Mouse (Mus musculus): ENCODE measurements around the gene Cbr2. TPM values are rescaled to one million over a fixed set of nuclear protein-coding genes. Genes with fewer than 3 reads are reported as not detected.
"Not testable (repeated sequence)": the region's sequence is repeated elsewhere in the genome, so short reads cannot be mapped to it uniquely, and the experiment has no call there.

Gene Cbr2
- polyA plus RNA-seq, 1 experiment from 2014 or later, result 2.1 TPM

DNA sequence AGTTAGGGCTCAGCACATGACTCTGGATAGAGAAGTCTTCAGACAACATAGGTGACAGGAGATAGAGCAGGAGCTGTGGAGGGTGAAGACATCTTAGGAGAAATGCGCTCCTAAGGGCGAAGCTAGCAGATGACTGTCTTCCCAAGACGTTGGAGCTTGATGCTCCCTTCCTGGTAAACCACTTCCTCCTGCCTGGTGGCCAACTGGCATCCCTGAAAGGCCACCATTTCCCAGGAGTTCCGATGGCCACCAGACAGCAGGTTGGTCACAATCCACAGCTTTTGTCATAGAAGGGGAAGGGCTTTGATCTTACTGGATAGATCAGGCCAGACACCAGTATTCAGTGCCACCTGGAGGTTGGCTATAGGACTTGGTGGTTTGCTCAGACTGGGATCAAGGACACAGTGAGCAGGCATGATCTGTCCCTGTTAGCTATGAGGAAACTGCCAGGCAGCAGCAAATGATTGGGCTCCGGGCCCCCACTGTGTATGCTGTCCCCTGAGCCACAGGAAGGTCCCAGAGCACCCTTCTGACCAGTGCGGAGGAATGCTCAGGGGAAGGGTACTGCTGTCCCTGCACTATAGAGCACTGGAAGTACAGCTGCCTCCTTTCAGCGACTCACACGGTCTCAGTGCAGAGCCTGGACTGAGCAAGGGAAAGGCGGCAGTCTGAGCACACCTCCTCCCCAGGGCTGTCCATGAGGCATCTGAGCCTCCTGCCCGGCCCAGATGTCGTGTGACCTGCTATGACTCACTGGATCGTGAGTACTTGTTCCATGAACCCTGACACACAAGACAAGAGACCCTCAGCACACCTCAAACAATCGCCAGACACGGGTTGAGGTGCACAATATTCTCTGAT, 30.1 kb upstream of the Cbr2 start:
- Histone ChIP-seq H3K27ac (no peak overlapping the region), H3K9me3 (peaks cover 30% of the 10 kb centered on the region), H3K4me1 (replicated peaks) (peaks cover 3% of the 10 kb centered on the region; the same call in 1 of the 2 replicates), H3K36me3 (no peaks in the 10 kb centered on the region), H3K27me3 (ENCODE audit: insufficient read depth, poor library complexity, severe bottlenecking) (peaks cover 29% of the 10 kb centered on the region), H3K4me3 (no peak overlapping the region)
- WGBS, result 73% methylated on average over 14 of the region's 14 CpGs
- DNase-seq (ENCODE audit: low spot score), result no peak

DNA sequence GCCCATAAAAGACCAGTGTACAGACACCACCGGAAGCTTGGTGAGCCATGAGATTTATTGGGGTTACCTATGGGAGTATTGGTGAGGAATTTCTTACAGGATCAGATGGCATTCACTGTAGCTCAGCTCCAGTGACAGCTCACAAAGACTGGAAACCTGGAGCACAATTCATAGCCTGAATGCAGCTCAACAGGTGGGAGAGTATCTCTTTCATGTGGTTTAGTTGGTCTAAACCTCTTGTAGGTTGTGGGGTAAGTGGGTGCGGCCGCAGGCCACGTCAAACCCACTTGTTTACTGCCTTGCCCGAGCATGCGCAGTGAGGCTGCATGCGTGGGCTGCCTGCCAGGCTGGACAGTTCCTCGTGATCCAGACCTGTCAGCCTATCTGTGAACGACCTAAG, 28.3 kb upstream of the Cbr2 start:
- Histone ChIP-seq H3K4me3 (no peak overlapping the region), H3K9me3 (peaks cover 34% of the 10 kb centered on the region), H3K4me1 (replicated peaks) (peaks cover 3% of the 10 kb centered on the region; the same call in 1 of the 2 replicates), H3K36me3 (no peaks in the 10 kb centered on the region), H3K27ac (no peak overlapping the region), H3K27me3 (ENCODE audit: insufficient read depth, poor library complexity, severe bottlenecking) (peaks cover 26% of the 10 kb centered on the region)
- 93% methylated on average over 9 of the region's 9 CpGs for WGBS
- DNase-seq (ENCODE audit: low spot score), result no peak

DNA sequence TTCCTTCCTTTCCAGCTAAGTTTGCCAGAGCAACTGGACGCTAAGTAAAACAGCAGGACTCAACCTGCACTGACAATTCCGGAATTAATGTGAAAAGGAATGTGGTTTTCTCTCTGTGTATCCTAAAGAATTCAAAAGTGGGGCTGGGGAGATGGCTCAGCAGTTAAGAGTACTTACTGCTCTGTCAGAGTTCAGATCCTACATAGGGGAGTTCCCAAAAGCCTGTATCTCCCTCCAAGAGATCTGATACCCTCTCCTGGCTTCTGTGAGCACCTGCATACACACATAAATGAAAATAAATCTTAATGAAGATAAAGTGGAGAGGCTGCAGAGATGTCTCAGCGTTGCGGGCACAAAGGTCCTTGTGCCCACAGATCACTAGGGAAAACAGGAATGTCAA, 19.7 kb upstream of the Cbr2 start:
- Histone ChIP-seq H3K4me3 (no peak overlapping the region), H3K36me3 (no peaks in the 10 kb centered on the region)
- no peak for DNase-seq (ENCODE audit: low spot score)

DNA sequence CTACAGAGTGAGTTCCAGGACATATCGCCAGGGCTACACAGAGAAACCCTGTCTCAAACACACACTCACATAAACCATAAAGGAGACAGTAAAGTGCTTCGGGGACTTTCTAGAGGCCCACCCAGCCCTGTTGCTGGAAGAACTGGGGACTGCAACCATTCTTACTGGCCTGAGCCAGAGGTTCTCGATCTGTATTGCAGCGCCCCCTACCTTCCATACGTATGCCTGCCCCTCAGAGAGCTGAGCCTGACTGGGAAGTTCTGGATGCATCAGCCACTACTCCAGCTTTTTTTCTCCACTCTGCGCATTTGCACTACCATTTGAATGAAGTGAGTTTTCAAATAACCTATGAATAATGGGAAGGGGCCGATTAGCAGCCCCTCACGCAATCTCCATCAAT, 17.5 kb upstream of the Cbr2 start:
- Histone ChIP-seq H3K4me3 (no peak overlapping the region), H3K4me1 (replicated peaks) (no peaks in the 10 kb centered on the region), H3K27me3 (ENCODE audit: insufficient read depth, poor library complexity, severe bottlenecking) (no peaks in the 10 kb centered on the region), H3K36me3 (no peaks in the 10 kb centered on the region), H3K27ac (no peak overlapping the region), H3K9me3 (no peaks in the 10 kb centered on the region)
- 62% methylated on average over 8 of the region's 8 CpGs for WGBS
- DNase-seq (ENCODE audit: low spot score), result no peak

More for the DNA sequence above, 19.7 kb upstream of the Cbr2 start:
- Histone ChIP-seq H3K27me3 (ENCODE audit: insufficient read depth, poor library complexity, severe bottlenecking) (no peaks in the 10 kb centered on the region), H3K27ac (no peak overlapping the region), H3K4me1 (replicated peaks) (no peaks in the 10 kb centered on the region), H3K9me3 (peaks cover under 1% of the 10 kb centered on the region; the same call in 1 of the 2 replicates)
- 78% methylated on average over 4 of the region's 4 CpGs for WGBS

DNA sequence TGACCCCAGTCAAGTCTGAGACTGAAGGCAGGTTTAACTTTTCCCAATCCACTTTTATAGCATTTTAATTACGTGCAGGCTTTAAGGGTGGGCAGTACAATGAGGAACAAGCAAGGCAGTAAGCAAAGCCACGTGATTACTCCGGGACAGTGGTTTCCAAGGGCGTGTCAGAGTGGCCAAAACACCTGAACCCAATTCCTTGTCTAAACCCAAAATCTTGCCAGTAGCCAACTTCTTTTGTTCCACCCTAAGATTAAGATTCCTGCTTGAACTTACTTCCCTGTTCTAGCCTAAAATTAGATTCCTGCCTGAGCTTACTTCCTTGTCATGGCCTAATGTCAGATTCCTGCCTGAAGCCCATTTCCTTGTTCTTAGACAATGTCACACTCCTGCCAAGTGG, 16.1 kb upstream of the Cbr2 start:
- Histone ChIP-seq H3K9me3 (no peaks in the 10 kb centered on the region), H3K27me3 (ENCODE audit: insufficient read depth, poor library complexity, severe bottlenecking) (no peaks in the 10 kb centered on the region), H3K4me3 (no peak overlapping the region), H3K27ac (no peak overlapping the region), H3K36me3 (no peaks in the 10 kb centered on the region), H3K4me1 (replicated peaks) (no peaks in the 10 kb centered on the region)
- WGBS, result 84% methylated on average over 4 of the region's 4 CpGs
- no peak for DNase-seq (ENCODE audit: low spot score)

DNA sequence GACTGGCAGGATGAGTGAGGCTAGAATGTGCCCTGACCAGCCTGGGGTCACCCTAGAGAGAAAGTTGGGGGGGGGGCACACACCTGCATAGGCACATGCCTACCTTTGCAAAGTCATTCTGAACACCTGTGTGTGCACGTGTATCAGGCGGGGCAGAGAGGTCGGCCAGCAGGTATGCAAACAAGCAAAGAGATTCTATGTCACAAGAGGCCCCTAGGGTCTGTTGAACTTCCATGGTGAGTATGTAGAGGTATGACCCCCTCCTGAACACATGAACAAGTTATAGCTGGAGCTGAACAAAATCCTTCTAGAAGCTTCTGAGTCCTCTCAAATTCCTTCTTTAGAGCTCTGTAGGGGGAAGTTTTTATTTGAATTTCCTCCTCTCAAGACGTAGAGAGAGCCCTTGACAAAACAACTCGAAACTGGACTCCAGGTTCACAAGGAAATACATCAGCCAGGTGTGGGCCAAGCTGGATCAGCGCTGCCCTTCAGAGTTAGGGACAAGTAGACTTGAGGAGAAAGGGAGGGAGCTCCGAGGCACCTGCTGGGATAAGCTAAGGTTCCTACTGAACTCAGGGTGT, 12.3 kb upstream of the Cbr2 start:
- no peak overlapping the region for H3K27ac ChIP-seq
- 73% methylated on average over 7 of the region's 7 CpGs for WGBS
- H3K36me3 ChIP-seq, result no peaks in the 10 kb centered on the region
- no peak overlapping the region for H3K4me3 ChIP-seq
- no peaks in the 10 kb centered on the region for H3K4me1 ChIP-seq (replicated peaks)
- no peak for DNase-seq (ENCODE audit: low spot score)
- H3K9me3 ChIP-seq, result no peaks in the 10 kb centered on the region
- no peaks in the 10 kb centered on the region for H3K27me3 ChIP-seq (ENCODE audit: insufficient read depth, poor library complexity, severe bottlenecking)

DNA sequence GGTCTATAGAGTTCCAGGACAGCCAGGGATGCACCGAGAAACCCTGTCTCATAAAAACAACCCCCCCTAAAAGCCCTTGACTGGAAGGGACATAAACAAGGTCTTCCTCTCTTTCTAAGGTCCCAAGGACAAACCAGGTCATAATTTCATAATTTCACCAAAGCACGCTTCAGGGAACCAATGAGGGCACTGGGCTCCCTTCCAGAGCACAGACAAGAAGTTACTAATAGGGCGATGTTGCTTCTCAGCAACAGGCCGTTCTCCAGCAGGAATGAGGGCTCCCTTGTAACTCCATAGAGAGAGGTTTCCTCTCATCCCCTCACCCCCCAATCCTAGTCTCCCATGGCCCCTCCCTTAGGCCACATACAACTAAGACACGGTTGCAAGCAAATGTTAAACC, 9.1 kb upstream of the Cbr2 start:
- Histone ChIP-seq H3K4me1 (replicated peaks) (no peaks in the 10 kb centered on the region), H3K27ac (no peak overlapping the region), H3K9me3 (no peaks in the 10 kb centered on the region), H3K27me3 (ENCODE audit: insufficient read depth, poor library complexity, severe bottlenecking) (no peaks in the 10 kb centered on the region), H3K36me3 (no peaks in the 10 kb centered on the region), H3K4me3 (no peak overlapping the region)
- 92% methylated on average over 5 of the region's 5 CpGs for WGBS
- DNase-seq (ENCODE audit: low spot score), result no peak

DNA sequence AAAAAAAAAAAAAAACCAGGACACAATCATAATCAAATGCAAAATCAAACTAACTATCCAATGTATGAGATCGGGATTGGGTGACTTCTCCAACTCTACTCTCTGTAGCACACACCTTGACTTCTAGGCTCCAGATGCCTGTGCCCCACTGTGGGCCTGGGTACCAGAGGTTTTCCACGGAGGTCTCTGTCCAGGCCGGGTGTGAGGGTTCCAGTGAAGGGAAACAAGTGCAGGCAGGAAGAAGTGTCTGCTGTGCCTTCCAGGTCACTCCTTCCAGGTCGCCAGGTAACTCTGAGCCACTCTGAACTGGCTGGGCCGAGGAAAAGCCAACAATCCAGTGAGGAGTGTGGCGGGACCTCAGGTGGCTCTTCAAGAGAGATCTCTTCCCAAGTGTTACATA, 4.5 kb upstream of the Cbr2 start:
- Histone ChIP-seq H3K9me3 (no peaks in the 10 kb centered on the region), H3K4me1 (replicated peaks) (no peaks in the 10 kb centered on the region), H3K27ac (no peak overlapping the region), H3K4me3 (no peak overlapping the region), H3K27me3 (ENCODE audit: insufficient read depth, poor library complexity, severe bottlenecking) (peaks cover 9% of the 10 kb centered on the region; the same call in 1 of the 2 replicates), H3K36me3 (no peaks in the 10 kb centered on the region)
- DNase-seq (ENCODE audit: low spot score), result no peak
- 75% methylated on average over 6 of the region's 6 CpGs for WGBS

DNA sequence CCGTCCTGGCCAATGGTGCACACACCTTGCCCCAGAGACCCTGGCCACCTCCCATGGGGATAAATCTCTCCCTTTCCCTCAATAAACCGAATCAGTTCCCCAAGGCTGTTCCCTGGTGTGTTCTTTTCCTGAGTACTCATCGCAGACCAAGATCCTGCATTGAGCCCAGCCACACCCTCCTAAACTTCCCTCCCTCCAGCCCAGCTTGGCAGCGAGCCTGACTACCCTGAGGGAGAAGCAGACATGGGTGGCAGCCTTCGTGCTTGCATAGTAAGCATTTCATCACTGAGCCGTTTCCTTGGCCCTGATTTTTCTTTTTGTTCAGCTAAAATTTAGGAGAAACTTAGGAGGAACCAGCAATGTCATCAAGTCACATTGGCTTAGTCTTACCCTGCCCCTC, 1.6 kb upstream of the Cbr2 start:
- WGBS, result 63% methylated on average over 6 of the region's 6 CpGs
- Histone ChIP-seq H3K36me3 (no peaks in the 10 kb centered on the region), H3K4me1 (replicated peaks) (peaks cover 10% of the 10 kb centered on the region), H3K27me3 (ENCODE audit: insufficient read depth, poor library complexity, severe bottlenecking) (peaks cover 32% of the 10 kb centered on the region), H3K27ac (no peak overlapping the region), H3K9me3 (no peaks in the 10 kb centered on the region), H3K4me3 (no peak overlapping the region)
- DNase-seq (ENCODE audit: low spot score), result no peak

DNA sequence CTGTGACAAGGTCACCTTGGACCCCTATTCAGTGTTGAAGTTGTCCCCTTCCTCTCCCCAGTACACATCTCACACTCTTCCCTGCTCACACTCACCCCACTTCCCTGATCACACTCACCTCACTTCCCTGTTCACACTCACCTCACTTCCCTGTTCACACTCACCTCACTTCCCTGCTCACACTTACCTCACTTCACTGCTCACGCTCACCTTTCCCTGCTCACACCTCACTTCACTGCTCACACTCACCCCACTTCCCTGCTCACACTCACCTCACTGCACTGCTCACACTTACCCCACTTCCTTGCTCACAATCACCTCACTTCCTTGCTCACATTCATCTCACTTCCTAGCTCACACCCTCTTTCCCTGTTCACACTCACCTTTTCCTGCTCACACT, 519 bp downstream of the Cbr2 start:
- H3K9me3 ChIP-seq, result no peaks in the 10 kb centered on the region
- WGBS, result 97% methylated on average over 1 of the region's 1 CpGs

DNA sequence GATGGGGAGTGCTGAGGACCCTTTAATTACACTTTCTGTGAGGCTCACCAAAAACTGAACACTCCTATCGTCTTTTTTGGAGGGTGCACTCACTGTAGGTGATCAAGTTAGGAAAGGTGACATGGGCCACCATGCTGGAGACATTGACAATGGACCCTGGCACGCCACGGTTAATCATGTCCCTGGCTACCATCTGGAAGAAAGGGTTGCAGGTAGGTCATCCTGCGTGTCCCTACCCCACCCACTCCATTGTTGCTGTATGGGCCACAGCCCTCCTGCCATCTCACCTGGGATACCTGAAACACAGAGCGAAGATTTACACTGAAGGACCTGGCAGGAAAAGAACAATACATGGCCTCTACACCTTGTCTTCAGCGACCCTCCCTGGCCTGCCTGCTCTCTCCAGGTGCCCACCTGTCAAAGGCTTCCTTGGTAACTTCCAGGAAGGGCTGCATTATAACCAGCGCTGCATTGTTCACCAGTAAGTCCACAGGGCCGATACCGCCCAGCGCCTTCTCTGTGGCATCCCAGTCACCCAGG, 1.5 kb downstream of the Cbr2 start:
- peaks cover 26% of the 10 kb centered on the region for H3K4me1 ChIP-seq (replicated peaks)
- 0 out of 2 replicates have a peak, but pooled peaks cover 2% of the 10 kb centered on the region for H3K36me3 ChIP-seq
- no peak overlapping the region for H3K27ac ChIP-seq
- peaks cover 51% of the 10 kb centered on the region for H3K27me3 ChIP-seq (ENCODE audit: insufficient read depth, poor library complexity, severe bottlenecking)
- no peaks in the 10 kb centered on the region for H3K9me3 ChIP-seq
- no peak for DNase-seq (ENCODE audit: low spot score)
- no peak overlapping the region for H3K4me3 ChIP-seq
- 87% methylated on average over 10 of the region's 10 CpGs for WGBS

More for the DNA sequence above, 519 bp downstream of the Cbr2 start:
- Histone ChIP-seq H3K4me3 (no peak overlapping the region), H3K27ac (no peak overlapping the region), H3K4me1 (replicated peaks) (peaks cover 21% of the 10 kb centered on the region), H3K27me3 (ENCODE audit: insufficient read depth, poor library complexity, severe bottlenecking) (peaks cover 41% of the 10 kb centered on the region), H3K36me3 (no peaks in the 10 kb centered on the region)
- no peak for DNase-seq (ENCODE audit: low spot score)

DNA sequence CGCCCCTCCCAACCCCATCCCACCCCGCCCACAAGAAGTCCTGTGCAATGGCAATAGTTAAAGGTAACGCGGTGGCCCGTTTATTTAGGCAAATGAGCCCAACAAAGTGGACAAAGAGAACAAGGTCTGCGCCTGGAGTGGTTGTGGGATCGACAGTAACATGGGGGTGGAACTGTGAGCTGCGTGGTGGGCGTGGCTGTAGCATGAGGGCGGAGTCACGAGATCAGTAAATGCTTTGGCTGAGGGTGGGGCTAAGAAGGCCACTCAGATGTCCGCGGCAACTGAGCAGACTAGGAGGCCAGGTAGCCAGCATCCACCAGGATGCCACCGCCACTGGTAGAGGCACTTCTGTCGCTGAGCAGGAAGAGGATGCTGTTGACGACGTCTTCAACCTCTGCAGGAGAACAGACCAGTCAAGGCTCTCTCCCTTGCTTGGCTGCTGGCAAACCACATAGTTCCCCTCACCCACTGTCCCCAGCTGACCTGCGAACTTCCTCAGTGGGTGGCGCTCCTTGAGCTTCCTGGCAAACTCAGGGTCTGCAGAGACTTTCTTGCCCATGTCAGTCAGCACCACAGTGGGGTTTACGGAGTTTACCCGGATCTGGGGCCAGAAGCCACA, 2.4 kb downstream of the Cbr2 start:
- peak overlapping the region; percentile 64 for H3K27ac ChIP-seq
- WGBS, result 2% methylated on average over 17 of the region's 21 CpGs
- not testable (repeated sequence) for H3K36me3 ChIP-seq, H3K9me3 ChIP-seq
- peak; percentile 56 for DNase-seq (ENCODE audit: low spot score)
- peaks cover 26% of the 10 kb centered on the region for H3K4me1 ChIP-seq (replicated peaks)
- peaks cover 57% of the 10 kb centered on the region for H3K27me3 ChIP-seq (ENCODE audit: insufficient read depth, poor library complexity, severe bottlenecking)
- H3K4me3 ChIP-seq, result peak overlapping the region; percentile 36

All from hindbrain, embryonic 10.5 days (tissue).